Mouse (Mus musculus): ENCODE measurements around the gene H2afx. TPM values are rescaled to one million over a fixed set of nuclear protein-coding genes. Genes with fewer than 3 reads are reported as not detected.
A peak's percentile ranks its signal among the peaks of the same experiment; 100 is the strongest.
"Not testable (repeated sequence)": the region's sequence is repeated elsewhere in the genome, so short reads cannot be mapped to it uniquely, and the experiment has no call there.

Gene H2afx
- total RNA-seq, 1 experiment from 2014 or later = 8.6 TPM

GRCm38 (mm10) chr9:44336093-44336406 lies 1.6 kb downstream of the H2afx start:
- no peak for ATAC-seq (replicated peaks; ENCODE audit: insufficient number of reproducible peaks, low FRiP score, low TSS enrichment, poor library complexity, severe bottlenecking)

GRCm38 (mm10) chr9:44336513-44336912 lies 2.0 kb downstream of the H2afx start:
- ATAC-seq (replicated peaks; ENCODE audit: insufficient number of reproducible peaks, low FRiP score, low TSS enrichment, poor library complexity, severe bottlenecking) = not testable (repeated sequence)

DNA sequence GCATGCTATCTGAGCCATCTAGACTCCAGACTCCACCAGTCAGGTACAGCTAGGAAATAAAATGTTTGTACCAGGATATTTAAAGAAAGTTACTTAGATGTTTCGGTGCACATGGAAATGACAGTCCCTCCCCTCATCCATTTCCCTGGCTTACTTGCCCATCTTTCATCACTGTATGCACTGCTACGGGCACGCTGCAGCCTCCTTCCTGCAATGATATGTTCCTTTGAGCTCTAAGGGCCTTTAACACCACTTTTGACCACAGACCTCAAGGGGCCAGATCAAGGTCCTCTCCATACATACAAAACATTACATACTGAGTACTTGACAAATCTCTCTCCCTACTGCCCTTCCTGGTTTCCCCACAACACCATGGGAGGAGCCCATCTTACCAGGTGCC lies 2.5 kb downstream of the H2afx start:
- no peak for ATAC-seq (replicated peaks; ENCODE audit: insufficient number of reproducible peaks, low FRiP score, low TSS enrichment, poor library complexity, severe bottlenecking)

GRCm38 (mm10) chr9:44337436-44338169 lies 3.1 kb downstream of the H2afx start:
- no peak for ATAC-seq (replicated peaks; ENCODE audit: insufficient number of reproducible peaks, low FRiP score, low TSS enrichment, poor library complexity, severe bottlenecking)

- ATAC-seq (replicated peaks; ENCODE audit: insufficient number of reproducible peaks, low FRiP score, low TSS enrichment, poor library complexity, severe bottlenecking) = no peak
These were observed 4.1 kb downstream of the H2afx start for GRCm38 (mm10) chr9:44338574-44338973.

GRCm38 (mm10) chr9:44341487-44341886 lies 7.0 kb downstream of the H2afx start:
- ATAC-seq (replicated peaks; ENCODE audit: insufficient number of reproducible peaks, low FRiP score, low TSS enrichment, poor library complexity, severe bottlenecking) = no peak

GRCm38 (mm10) chr9:44342173-44342572 lies 7.7 kb downstream of the H2afx start:
- no peak for ATAC-seq (replicated peaks; ENCODE audit: insufficient number of reproducible peaks, low FRiP score, low TSS enrichment, poor library complexity, severe bottlenecking)

GRCm38 (mm10) chr9:44342605-44343004 lies 8.1 kb downstream of the H2afx start:
- ATAC-seq (replicated peaks; ENCODE audit: insufficient number of reproducible peaks, low FRiP score, low TSS enrichment, poor library complexity, severe bottlenecking) = no peak

- ATAC-seq (replicated peaks; ENCODE audit: insufficient number of reproducible peaks, low FRiP score, low TSS enrichment, poor library complexity, severe bottlenecking) = no peak
These were observed 8.8 kb downstream of the H2afx start for GRCm38 (mm10) chr9:44343290-44343689.

DNA sequence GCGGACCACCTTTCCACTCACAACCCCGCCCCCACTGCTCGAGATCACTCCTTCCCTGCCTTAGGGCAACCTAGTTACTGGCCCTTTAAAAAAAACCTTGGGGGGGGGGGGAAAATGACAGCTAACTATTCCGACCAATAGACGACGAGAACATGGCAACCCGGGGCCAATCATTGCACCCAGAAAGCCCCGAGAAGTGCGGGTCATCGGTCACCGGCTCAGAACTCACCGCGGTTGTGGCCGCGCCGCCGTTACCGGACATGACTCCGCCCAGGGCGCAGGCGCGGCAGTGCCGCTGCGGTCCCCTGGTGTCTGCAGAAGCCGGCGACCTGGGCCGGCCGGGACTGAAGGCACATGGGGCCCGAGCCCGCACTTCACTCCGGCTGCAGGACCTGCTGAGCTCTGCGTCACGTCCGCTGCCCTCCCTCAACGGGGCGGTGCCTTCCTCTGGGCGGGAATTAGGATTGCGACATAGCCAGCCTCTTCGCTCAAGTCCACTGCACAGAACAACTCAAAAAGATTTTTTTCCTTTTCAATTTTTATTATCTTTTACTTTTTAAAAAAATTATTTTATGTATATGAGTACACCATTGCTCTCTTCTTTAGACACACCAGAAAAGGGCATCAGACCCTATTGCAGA lies 9.4 kb downstream of the H2afx start, which contains the start of gene Hmbs:
Gene Hmbs (minus strand): TSS at position 448 of the 641 bp plus-strand sequence.
- ATAC-seq (replicated peaks; ENCODE audit: insufficient number of reproducible peaks, low FRiP score, low TSS enrichment, poor library complexity, severe bottlenecking) = peak; percentile 92

GRCm38 (mm10) chr9:44345570-44346433 lies 11.3 kb downstream of the H2afx start:
- ATAC-seq (replicated peaks; ENCODE audit: insufficient number of reproducible peaks, low FRiP score, low TSS enrichment, poor library complexity, severe bottlenecking) = no peak

- ATAC-seq (replicated peaks; ENCODE audit: insufficient number of reproducible peaks, low FRiP score, low TSS enrichment, poor library complexity, severe bottlenecking) = no peak
These were observed 12.7 kb downstream of the H2afx start for GRCm38 (mm10) chr9:44347166-44347565.

DNA sequence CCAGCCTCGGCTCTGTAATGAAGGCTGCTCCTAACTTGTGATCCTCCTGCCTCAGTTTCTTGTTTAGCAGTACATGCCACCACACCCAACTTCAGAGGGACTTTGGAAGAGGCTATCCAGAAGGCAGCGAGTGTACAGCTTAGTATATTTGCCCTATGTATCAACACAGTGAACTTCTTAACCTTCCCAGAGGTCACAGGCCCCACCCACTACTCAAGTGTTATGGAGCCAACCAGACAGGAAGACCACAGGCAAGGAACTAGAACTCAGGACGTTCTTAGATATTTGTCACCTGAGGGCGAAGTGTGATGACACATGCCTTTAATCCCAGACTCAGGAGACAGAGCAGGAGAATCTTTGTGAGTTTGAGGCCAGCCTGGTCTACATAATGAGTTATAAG lies 13.1 kb downstream of the H2afx start:
- no peak for ATAC-seq (replicated peaks; ENCODE audit: insufficient number of reproducible peaks, low FRiP score, low TSS enrichment, poor library complexity, severe bottlenecking)

- ATAC-seq (replicated peaks; ENCODE audit: insufficient number of reproducible peaks, low FRiP score, low TSS enrichment, poor library complexity, severe bottlenecking) = no peak
These were observed 14.1 kb downstream of the H2afx start for GRCm38 (mm10) chr9:44348546-44348945.

DNA sequence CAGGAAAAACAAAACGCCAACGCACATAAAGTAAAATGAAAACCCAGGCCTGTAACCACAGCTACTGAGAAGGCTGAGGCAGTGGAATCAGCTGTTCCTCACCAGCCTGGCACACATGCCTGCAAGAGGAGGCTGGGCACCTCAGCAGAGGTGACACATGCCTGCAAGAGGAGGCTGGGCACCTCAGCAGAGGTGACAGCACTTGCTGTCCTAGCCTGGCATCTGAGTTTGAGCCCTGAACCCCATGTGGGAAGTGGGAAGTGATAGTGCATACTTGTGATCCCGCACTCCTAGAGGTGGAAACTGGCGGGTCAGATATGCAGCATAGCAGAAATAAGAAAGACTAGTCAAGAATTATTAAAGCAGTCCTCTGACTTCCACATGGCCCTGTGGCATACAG lies 16.9 kb downstream of the H2afx start:
- ATAC-seq (replicated peaks; ENCODE audit: insufficient number of reproducible peaks, low FRiP score, low TSS enrichment, poor library complexity, severe bottlenecking) = no peak

DNA sequence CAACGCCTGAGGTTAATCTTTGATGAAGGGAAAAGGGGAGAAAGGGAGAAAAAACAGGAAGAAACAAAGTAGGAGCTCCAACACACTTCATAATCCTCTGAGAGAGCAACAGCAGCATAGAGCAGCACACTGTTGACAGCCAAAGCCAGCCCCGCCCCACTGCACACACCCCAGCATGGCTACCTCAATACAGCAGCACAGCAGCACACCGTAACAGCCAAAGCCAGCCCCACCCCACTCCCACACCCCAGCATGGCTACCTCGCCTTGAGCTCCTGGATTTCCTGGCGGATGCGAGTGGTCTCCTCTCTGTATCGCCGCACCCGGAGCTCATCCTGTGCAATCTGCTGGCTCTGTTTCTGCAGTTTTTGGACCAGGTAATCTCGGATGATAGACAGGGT lies 17.8 kb downstream of the H2afx start:
- no peak for ATAC-seq (replicated peaks; ENCODE audit: insufficient number of reproducible peaks, low FRiP score, low TSS enrichment, poor library complexity, severe bottlenecking)

DNA sequence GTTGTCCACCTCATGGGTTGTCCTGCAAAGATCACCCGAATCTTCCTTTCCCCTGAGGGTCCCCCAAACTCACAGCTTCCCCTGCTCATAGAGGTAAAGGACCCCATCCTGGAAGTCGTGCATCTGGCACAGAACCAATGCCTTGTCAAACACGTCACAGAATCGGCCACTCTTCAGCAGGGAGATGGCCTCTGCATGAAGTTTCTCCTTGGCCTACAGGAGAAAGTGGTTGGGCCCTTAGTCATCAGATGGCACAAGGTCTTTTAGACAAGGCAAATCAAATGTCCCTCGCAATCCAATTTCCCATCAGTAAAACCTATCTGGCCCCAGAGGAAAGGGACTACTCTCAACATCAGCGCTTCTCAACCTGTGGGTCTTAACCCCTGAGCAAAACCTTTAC lies 18.6 kb downstream of the H2afx start:
- ATAC-seq (replicated peaks; ENCODE audit: insufficient number of reproducible peaks, low FRiP score, low TSS enrichment, poor library complexity, severe bottlenecking) = no peak

DNA sequence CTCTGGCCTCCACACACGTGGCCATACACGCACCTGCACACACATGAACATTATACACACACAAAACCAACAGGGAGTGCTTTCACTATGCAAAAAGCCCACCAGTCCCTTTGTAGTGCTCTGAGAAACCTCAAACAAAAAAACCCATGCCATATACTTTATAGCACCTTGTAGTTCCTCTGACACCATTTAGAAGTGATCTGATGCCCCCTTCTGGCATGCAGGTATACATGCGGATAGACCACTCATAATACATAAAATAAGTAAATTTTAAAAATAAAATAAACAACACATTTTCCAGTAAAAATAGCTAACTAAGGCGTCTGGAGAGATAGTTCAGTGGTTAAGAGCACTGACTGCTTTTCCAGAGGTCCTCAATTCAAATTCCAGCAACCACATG lies 22.7 kb downstream of the H2afx start:
- no peak for ATAC-seq (replicated peaks; ENCODE audit: insufficient number of reproducible peaks, low FRiP score, low TSS enrichment, poor library complexity, severe bottlenecking)

- peak; percentile 97 for ATAC-seq (replicated peaks; ENCODE audit: insufficient number of reproducible peaks, low FRiP score, low TSS enrichment, poor library complexity, severe bottlenecking)
These were observed 26.9 kb downstream of the H2afx start, which contains the start of gene Vps11 for GRCm38 (mm10) chr9:44361190-44361917. Gene Vps11, minus strand, starts transcription at chr9:44361670.
